Mouse (Mus musculus): ENCODE measurements at regions not wholly inside any gene's neighbourhood (a gene's known extent, or its start where the extent isn't known, plus 50 kb on each side); places are given as distances from the start of the nearest gene placed in this dataset.

GRCm38 (mm10) chr5:133991994-133992393 is 107.5 kb upstream of the Castor2 start:
- no peak for DNase-seq (ENCODE audit: low spot score)
- H3K4me3 ChIP-seq (replicated peaks; ENCODE audit: low read depth, low read length), result no peak overlapping the region
- TF ChIP-seq CTCF (IDR thresholded peaks at IDR 0.05; ENCODE audit: low read depth), result no peak

DNA sequence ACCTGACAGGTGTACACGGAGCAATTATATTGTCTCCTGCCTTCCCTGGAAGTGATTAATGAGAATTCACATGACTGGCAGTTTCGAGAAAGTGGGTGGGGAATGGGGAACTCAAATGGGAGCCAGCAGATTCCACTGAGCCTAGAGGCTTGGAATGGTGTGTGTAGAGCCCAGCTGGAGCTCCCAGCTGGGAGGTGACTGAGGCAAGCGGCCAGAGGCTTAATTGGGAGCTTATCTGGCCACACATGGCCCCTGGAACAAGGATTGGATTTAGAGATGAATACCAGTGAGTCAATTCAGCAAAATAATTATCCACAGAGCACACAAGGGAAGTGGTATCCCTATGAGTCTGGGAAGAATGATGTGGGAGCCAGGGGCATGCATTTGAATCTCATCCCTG is 108.0 kb upstream of the Castor2 start:
- Histone ChIP-seq H3K4me2 (ENCODE audit: low read length) (no peak overlapping the region), H3K4me3 (replicated peaks; ENCODE audit: low read depth, low read length) (no peak overlapping the region), H3K27me3 (ENCODE audit: insufficient read depth, low read length) (no peaks in the 10 kb centered on the region), H3K27ac (no peak overlapping the region), H3K9ac (ENCODE audit: low read depth, low read length) (no peak overlapping the region), H3K9me3 (replicated peaks; ENCODE audit: low read length) (no peaks in the 10 kb centered on the region), H3K4me1 (replicated peaks; ENCODE audit: insufficient read depth, low read length) (no peaks in the 10 kb centered on the region), H3K36me3 (ENCODE audit: insufficient read depth, low read length) (no peaks in the 10 kb centered on the region)
- DNase-seq (ENCODE audit: low spot score) (no peak), ATAC-seq (replicated peaks; ENCODE audit: low FRiP score, low read depth) (no peak)
- 47% methylated on average over 3 of the region's 3 CpGs for WGBS
- no peak for TF ChIP-seq CTCF (IDR thresholded peaks at IDR 0.05; ENCODE audit: low read depth)

More at GRCm38 (mm10) chr5:133991994-133992393, 107.5 kb upstream of the Castor2 start:
- no peak overlapping the region for H3K9ac ChIP-seq (ENCODE audit: low read depth, low read length)
- H3K27ac ChIP-seq, result no peak overlapping the region
- no peaks in the 10 kb centered on the region for H3K4me1 ChIP-seq (replicated peaks; ENCODE audit: insufficient read depth, low read length)
- no peak for ATAC-seq (replicated peaks; ENCODE audit: low FRiP score, low read depth)
- H3K27me3 ChIP-seq (ENCODE audit: insufficient read depth, low read length), result no peaks in the 10 kb centered on the region
- H3K9me3 ChIP-seq (replicated peaks; ENCODE audit: low read length), result no peaks in the 10 kb centered on the region
- WGBS, result 76% methylated on average over 2 of the region's 2 CpGs
- no peak overlapping the region for H3K4me2 ChIP-seq (ENCODE audit: low read length)
- no peaks in the 10 kb centered on the region for H3K36me3 ChIP-seq (ENCODE audit: insufficient read depth, low read length)

GRCm38 (mm10) chr5:133983249-133983966 is 116.1 kb upstream of the Castor2 start:
- no peak for DNase-seq (ENCODE audit: low spot score)

DNA sequence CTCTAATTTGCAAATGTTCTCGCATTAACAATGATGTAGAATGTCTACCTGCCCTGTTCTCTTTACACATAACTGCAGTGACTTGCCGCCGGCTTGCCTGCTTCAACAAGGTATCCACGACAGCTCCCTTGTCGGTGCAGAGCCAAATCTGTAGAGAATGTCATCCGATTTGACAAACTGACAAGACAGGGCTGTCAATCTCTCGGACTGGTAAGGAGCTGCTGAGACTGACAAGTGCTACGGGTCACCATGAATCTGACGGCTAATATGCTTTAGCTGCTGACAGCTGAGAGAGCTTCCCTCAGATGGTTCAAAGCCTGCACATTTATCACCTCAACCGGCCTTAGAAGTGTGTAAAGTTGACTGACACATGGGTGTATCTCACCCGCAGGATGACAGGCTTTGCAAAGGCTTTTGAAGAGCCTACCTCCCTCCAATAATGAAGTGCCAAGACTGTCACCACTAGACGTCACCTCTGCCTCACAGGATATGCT is 129.0 kb upstream of the Castor2 start:
- no peak overlapping the region for H3K27ac ChIP-seq

More at GRCm38 (mm10) chr5:133983249-133983966, 116.1 kb upstream of the Castor2 start:
- no peaks in the 10 kb centered on the region for H3K4me1 ChIP-seq (replicated peaks; ENCODE audit: insufficient read depth, low read length)
- no peaks in the 10 kb centered on the region for H3K36me3 ChIP-seq (ENCODE audit: insufficient read depth, low read length)
- H3K27me3 ChIP-seq (ENCODE audit: insufficient read depth, low read length), result no peaks in the 10 kb centered on the region
- no peaks in the 10 kb centered on the region for H3K9me3 ChIP-seq (replicated peaks; ENCODE audit: low read length)
- no peak for ATAC-seq (replicated peaks; ENCODE audit: low FRiP score, low read depth)
- H3K9ac ChIP-seq (ENCODE audit: low read depth, low read length), result no peak overlapping the region
- H3K4me2 ChIP-seq (ENCODE audit: low read length), result no peak overlapping the region
- H3K27ac ChIP-seq, result no peak overlapping the region
- TF ChIP-seq CTCF (IDR thresholded peaks at IDR 0.05; ENCODE audit: low read depth), result no peak
- H3K4me3 ChIP-seq (replicated peaks; ENCODE audit: low read depth, low read length), result no peak overlapping the region
- 4% methylated on average over 15 of the region's 15 CpGs for WGBS

DNA sequence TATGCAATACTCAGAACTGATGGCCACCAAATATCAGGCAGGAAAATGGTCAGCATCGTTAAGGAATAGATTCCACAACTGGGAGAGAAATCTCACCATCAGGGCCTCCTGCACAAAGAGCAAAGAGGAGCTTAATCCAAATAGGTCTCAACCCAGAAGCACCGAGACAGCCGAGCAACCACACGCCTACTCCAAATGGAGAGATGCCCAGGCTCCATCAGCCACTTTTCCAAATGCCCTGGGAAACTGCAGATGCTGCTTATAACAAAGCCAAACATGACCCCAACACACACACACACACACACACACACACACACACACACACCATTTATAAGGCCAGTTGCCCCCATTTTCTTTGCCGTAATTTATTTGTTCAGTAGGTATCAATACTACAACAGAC is 136.2 kb upstream of the Castor2 start:
- TF ChIP-seq CTCF (IDR thresholded peaks at IDR 0.05; ENCODE audit: low read depth), result no peak
- H3K27me3 ChIP-seq (ENCODE audit: insufficient read depth, low read length), result no peaks in the 10 kb centered on the region
- no peaks in the 10 kb centered on the region for H3K36me3 ChIP-seq (ENCODE audit: insufficient read depth, low read length)
- H3K9ac ChIP-seq (ENCODE audit: low read depth, low read length), result no peak overlapping the region
- no peak overlapping the region for H3K27ac ChIP-seq
- ATAC-seq (replicated peaks; ENCODE audit: low FRiP score, low read depth) (no peak), DNase-seq (ENCODE audit: low spot score) (no peak)
- no peaks in the 10 kb centered on the region; the same call in 1 of the 2 replicates for H3K9me3 ChIP-seq (replicated peaks; ENCODE audit: low read length)
- H3K4me1 ChIP-seq (replicated peaks; ENCODE audit: insufficient read depth, low read length), result no peaks in the 10 kb centered on the region
- 93% methylated on average over 5 of the region's 5 CpGs for WGBS
- no peak overlapping the region for H3K4me3 ChIP-seq (replicated peaks; ENCODE audit: low read depth, low read length)
- no peak overlapping the region for H3K4me2 ChIP-seq (ENCODE audit: low read length)

More for the DNA sequence above, 129.0 kb upstream of the Castor2 start:
- H3K4me3 ChIP-seq (replicated peaks; ENCODE audit: low read depth, low read length), result no peak overlapping the region
- H3K4me2 ChIP-seq (ENCODE audit: low read length), result no peak overlapping the region
- TF ChIP-seq CTCF (IDR thresholded peaks at IDR 0.05; ENCODE audit: low read depth), result no peak
- WGBS, result 46% methylated on average over 12 of the region's 12 CpGs
- no peak overlapping the region for H3K9ac ChIP-seq (ENCODE audit: low read depth, low read length)
- no peaks in the 10 kb centered on the region for H3K4me1 ChIP-seq (replicated peaks; ENCODE audit: insufficient read depth, low read length)
- no peak for DNase-seq (ENCODE audit: low spot score)
- no peaks in the 10 kb centered on the region for H3K27me3 ChIP-seq (ENCODE audit: insufficient read depth, low read length)
- H3K9me3 ChIP-seq (replicated peaks; ENCODE audit: low read length), result no peaks in the 10 kb centered on the region; the same call in 1 of the 2 replicates
- no peak for ATAC-seq (replicated peaks; ENCODE audit: low FRiP score, low read depth)
- H3K36me3 ChIP-seq (ENCODE audit: insufficient read depth, low read length), result no peaks in the 10 kb centered on the region

DNA sequence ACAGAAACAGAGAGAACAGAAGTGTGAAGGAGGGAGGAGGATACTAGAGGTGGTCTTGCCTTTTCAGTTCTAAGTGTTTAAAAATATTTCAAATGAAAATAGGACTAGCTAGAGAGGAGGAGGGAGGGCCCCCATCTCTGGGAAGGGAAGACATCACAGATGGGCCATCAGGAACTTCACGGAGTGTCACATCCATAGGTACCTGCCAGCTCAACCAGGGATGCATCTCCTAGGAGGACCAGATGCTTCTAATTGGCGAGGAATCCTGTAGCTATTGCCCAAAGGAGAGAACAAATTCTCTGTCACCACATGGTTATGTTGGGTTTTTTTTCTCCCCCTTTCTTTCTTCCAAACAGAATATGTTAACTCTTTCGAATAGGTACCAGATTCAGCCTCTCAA is 158.7 kb upstream of the Castor2 start:
- no peak overlapping the region for H3K27ac ChIP-seq
- no peak overlapping the region for H3K4me2 ChIP-seq (ENCODE audit: low read length)
- ATAC-seq (replicated peaks; ENCODE audit: low FRiP score, low read depth), result no peak
- 81% methylated on average over 3 of the region's 3 CpGs for WGBS
- no peak for DNase-seq (ENCODE audit: low spot score)
- H3K27me3 ChIP-seq (ENCODE audit: insufficient read depth, low read length), result no peaks in the 10 kb centered on the region
- no peak overlapping the region for H3K9ac ChIP-seq (ENCODE audit: low read depth, low read length)
- no peak for TF ChIP-seq CTCF (IDR thresholded peaks at IDR 0.05; ENCODE audit: low read depth)
- H3K36me3 ChIP-seq (ENCODE audit: insufficient read depth, low read length), result no peaks in the 10 kb centered on the region
- H3K4me3 ChIP-seq (replicated peaks; ENCODE audit: low read depth, low read length), result no peak overlapping the region
- no peaks in the 10 kb centered on the region for H3K9me3 ChIP-seq (replicated peaks; ENCODE audit: low read length)
- no peaks in the 10 kb centered on the region for H3K4me1 ChIP-seq (replicated peaks; ENCODE audit: insufficient read depth, low read length)

Data from kidney, postnatal 0 days (tissue).